Mouse (Mus musculus): ENCODE results near the gene Map2k4. TPM values are rescaled to one million over a fixed set of nuclear protein-coding genes. Genes with fewer than 3 reads are reported as not detected.

The Map2k4 gene
- polyA plus RNA-seq, 1 experiment from 2014 or later, result 38.9 TPM

DNA sequence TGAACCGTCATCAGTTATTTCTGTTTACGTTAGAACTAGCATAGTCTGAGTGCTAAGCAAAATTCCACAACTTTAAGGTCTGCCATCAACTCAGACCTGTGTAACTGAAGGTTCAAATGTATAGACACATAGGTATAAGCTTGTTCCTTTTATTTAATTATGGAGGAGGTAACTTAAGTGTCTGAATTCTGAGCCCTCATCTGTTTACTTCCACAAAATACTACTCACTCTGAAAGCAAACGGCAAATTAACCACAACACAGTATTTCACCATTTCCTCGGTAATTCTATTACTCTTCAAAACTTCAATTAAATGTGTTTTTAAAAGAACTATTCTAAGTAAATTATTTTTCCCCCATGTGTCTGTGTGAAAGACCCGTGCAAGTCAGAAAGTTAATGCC, 10.3 kb downstream of the Map2k4 start:
- Histone ChIP-seq H3K4me3 (ENCODE audit: low read depth, low read length) (no peak overlapping the region), H3K27me3 (replicated peaks; ENCODE audit: control insufficient read depth, insufficient read depth, low read length) (no peaks in the 10 kb centered on the region), H3K9me3 (ENCODE audit: control insufficient read depth) (no peaks in the 10 kb centered on the region), H3K36me3 (ENCODE audit: control insufficient read depth, insufficient read depth) (peaks cover 3% of the 10 kb centered on the region; the same call in 1 of the 2 replicates), H3K4me1 (replicated peaks; ENCODE audit: control insufficient read depth, insufficient read depth, low read length) (peaks cover 13% of the 10 kb centered on the region; the same call in 1 of the 2 replicates), H3K4me2 (replicated peaks; ENCODE audit: low read depth) (no peak overlapping the region), H3K27ac (ENCODE audit: low read depth, low read length) (peak overlapping the region; percentile 84), H3K9ac (ENCODE audit: low read depth, low read length) (no peak overlapping the region)
- 41% methylated on average over 5 of the region's 5 CpGs for WGBS
- TF ChIP-seq CTCF (IDR thresholded peaks at IDR 0.05; ENCODE audit: low read depth), result no peak
- no peak for ATAC-seq

DNA sequence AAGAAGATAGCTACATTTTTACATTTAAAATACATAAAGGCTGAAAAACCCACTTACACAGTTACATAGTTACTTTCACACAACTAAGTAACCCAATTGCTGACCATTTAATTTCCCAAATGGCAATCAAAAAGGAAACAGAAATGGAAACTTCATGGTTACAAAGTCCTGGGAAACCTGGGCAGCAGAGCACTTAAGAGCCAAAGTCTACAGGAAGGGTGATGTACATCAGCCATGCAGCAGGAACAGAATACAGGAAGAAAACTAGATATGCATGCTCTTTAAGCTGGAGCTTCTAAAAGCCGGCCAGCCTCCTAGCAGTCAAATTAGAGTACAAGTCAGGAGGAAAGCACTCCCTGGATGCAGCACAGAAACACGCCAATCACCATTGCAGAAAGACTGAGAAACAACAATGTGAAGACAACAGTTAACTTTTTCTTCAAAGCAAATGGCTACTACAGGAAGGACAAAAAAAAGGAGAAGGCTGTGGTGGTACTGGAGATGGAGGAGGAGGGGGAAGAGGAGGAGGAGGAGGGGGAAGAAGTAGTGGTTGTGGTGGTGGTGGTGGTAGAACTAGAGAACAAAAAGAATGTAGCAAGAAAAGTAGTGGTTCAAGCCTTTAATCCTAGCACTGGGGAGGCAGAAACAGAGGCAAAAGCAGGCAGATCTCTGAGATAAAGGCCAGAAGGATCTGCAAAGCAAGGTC, 11.0 kb downstream of the Map2k4 start:
- H3K4me3 ChIP-seq (ENCODE audit: low read depth, low read length), result no peak overlapping the region
- TF ChIP-seq CTCF (IDR thresholded peaks at IDR 0.05; ENCODE audit: low read depth), result no peak
- ATAC-seq, result peak; percentile 80
- 43% methylated on average over 2 of the region's 2 CpGs for WGBS
- H3K27ac ChIP-seq (ENCODE audit: low read depth, low read length), result peak overlapping the region; percentile 84
- no peaks in the 10 kb centered on the region for H3K9me3 ChIP-seq (ENCODE audit: control insufficient read depth)
- H3K27me3 ChIP-seq (replicated peaks; ENCODE audit: control insufficient read depth, insufficient read depth, low read length), result no peaks in the 10 kb centered on the region
- 0 out of 2 replicates have a peak overlapping the region, but pooled peaks have one; percentile 7 for H3K9ac ChIP-seq (ENCODE audit: low read depth, low read length)
- H3K36me3 ChIP-seq (ENCODE audit: control insufficient read depth, insufficient read depth), result peaks cover 3% of the 10 kb centered on the region; the same call in 1 of the 2 replicates
- H3K4me1 ChIP-seq (replicated peaks; ENCODE audit: control insufficient read depth, insufficient read depth, low read length), result peaks cover 13% of the 10 kb centered on the region; the same call in 1 of the 2 replicates
- peak overlapping the region; percentile 41 for H3K4me2 ChIP-seq (replicated peaks; ENCODE audit: low read depth)

DNA sequence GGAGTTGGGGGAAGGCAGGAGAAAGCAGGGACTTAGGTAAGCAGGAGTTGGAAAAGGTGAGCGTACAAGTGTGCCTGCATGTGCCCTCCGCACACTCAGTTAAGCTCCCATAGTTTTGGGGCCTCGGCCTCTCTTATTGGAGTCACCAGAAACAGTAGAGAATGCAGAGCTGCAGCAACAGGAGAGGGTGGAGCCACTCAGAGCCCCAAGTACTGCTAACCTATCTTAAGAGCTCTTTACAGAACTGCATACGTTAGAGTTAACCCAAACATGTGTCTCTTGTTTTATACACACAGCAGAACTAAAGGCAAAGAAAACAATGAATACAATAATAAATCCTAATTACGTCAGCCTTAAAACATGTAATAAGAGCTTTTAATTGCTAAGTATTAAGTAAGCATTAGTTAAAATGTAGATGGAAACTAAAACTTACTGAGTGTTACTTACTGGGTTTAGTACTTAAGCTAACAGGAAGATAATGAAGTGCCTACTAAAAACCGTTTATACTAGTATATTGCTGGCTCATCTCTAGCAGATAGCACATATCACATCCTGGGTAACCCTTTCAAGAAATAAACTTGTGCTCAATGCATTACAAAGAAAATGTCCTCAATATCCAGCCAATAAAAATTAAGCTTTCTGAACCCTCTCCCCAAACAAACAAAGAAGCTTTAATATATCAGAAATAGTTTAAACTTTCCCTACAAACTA, 14.0 kb downstream of the Map2k4 start:
- ATAC-seq, result no peak
- H3K27ac ChIP-seq (ENCODE audit: low read depth, low read length), result no peak overlapping the region
- WGBS, result 57% methylated on average over 6 of the region's 6 CpGs
- no peak overlapping the region for H3K9ac ChIP-seq (ENCODE audit: low read depth, low read length)
- no peaks in the 10 kb centered on the region for H3K27me3 ChIP-seq (replicated peaks; ENCODE audit: control insufficient read depth, insufficient read depth, low read length)
- H3K9me3 ChIP-seq (ENCODE audit: control insufficient read depth), result no peaks in the 10 kb centered on the region
- H3K4me1 ChIP-seq (replicated peaks; ENCODE audit: control insufficient read depth, insufficient read depth, low read length), result peaks cover 13% of the 10 kb centered on the region; the same call in 1 of the 2 replicates
- no peak for TF ChIP-seq CTCF (IDR thresholded peaks at IDR 0.05; ENCODE audit: low read depth)
- no peaks in the 10 kb centered on the region for H3K36me3 ChIP-seq (ENCODE audit: control insufficient read depth, insufficient read depth)
- H3K4me3 ChIP-seq (ENCODE audit: low read depth, low read length), result no peak overlapping the region
- H3K4me2 ChIP-seq (replicated peaks; ENCODE audit: low read depth), result no peak overlapping the region

DNA sequence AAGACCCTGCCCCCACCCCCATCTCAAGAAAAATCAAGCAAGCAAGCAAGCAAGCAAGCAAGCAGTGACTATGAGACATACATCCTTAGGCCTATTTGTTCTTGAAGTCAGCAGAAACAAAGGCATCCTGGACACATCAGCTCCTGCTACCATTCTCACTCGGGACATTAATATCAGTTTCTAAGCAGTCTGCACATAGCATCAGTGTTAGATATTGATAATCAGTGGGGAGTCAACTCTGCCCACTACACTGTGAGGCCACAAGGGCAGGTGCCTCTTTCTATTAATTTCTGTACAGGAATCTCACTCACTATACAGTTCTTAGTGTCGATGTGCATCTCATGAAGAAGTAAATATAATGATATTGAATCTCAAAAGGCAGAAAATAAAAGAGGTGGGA, 14.6 kb downstream of the Map2k4 start:
- no peak for ATAC-seq
- TF ChIP-seq CTCF (IDR thresholded peaks at IDR 0.05; ENCODE audit: low read depth), result no peak
- H3K27ac ChIP-seq (ENCODE audit: low read depth, low read length), result no peak overlapping the region
- H3K9me3 ChIP-seq (ENCODE audit: control insufficient read depth), result no peaks in the 10 kb centered on the region
- no peaks in the 10 kb centered on the region for H3K36me3 ChIP-seq (ENCODE audit: control insufficient read depth, insufficient read depth)
- 72% methylated on average over 2 of the region's 2 CpGs for WGBS
- no peak overlapping the region for H3K4me2 ChIP-seq (replicated peaks; ENCODE audit: low read depth)
- H3K4me1 ChIP-seq (replicated peaks; ENCODE audit: control insufficient read depth, insufficient read depth, low read length), result peaks cover 13% of the 10 kb centered on the region; the same call in 1 of the 2 replicates
- no peak overlapping the region for H3K9ac ChIP-seq (ENCODE audit: low read depth, low read length)
- H3K27me3 ChIP-seq (replicated peaks; ENCODE audit: control insufficient read depth, insufficient read depth, low read length), result no peaks in the 10 kb centered on the region
- no peak overlapping the region for H3K4me3 ChIP-seq (ENCODE audit: low read depth, low read length)

DNA sequence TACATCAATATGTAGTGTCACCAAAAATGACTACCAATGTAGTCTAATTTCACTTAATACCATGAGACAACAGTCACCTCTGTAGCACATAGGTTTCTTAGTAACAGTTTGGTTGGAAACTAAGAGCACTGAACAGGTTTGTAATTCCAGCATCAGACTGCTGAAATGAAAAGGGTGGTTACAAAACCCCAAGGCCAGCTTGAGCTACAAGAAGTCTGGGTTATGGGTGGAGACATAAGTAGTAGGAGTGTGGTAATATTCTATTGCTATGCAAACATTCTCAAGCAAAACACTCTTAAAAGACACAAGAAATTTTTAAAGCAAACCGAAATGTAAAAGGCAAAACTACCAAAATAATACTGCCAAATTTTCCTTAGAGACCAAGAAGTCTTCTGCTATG, 16.6 kb downstream of the Map2k4 start:
- Histone ChIP-seq H3K9ac (ENCODE audit: low read depth, low read length) (no peak overlapping the region), H3K27ac (ENCODE audit: low read depth, low read length) (no peak overlapping the region), H3K4me3 (ENCODE audit: low read depth, low read length) (no peak overlapping the region), H3K36me3 (ENCODE audit: control insufficient read depth, insufficient read depth) (no peaks in the 10 kb centered on the region), H3K27me3 (replicated peaks; ENCODE audit: control insufficient read depth, insufficient read depth, low read length) (no peaks in the 10 kb centered on the region), H3K4me2 (replicated peaks; ENCODE audit: low read depth) (no peak overlapping the region), H3K9me3 (ENCODE audit: control insufficient read depth) (no peaks in the 10 kb centered on the region), H3K4me1 (replicated peaks; ENCODE audit: control insufficient read depth, insufficient read depth, low read length) (0 out of 2 replicates have a peak, but pooled peaks cover 5% of the 10 kb centered on the region)
- no peak for TF ChIP-seq CTCF (IDR thresholded peaks at IDR 0.05; ENCODE audit: low read depth)
- ATAC-seq, result no peak
- WGBS, result 74% methylated on average over 1 of the region's 1 CpGs

DNA sequence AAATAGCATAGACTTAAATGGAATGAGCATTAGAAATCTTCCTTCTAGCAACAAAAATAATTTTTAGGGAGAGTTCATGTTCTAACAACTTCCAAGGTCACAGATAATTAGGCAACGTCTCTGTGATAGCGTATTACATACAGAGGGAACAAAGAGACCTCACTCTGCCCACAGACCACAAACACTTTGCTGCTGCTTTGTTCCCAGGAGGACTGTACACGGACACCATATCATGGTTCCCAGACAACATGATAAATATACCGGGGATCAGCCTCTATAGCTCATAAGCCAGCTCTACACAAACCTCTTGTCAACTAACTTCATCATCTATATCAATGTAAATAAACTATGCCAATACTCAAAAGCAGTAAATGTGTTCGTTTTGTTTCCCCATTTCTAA, 18.1 kb downstream of the Map2k4 start:
- no peak for TF ChIP-seq CTCF (IDR thresholded peaks at IDR 0.05; ENCODE audit: low read depth)
- H3K27ac ChIP-seq (ENCODE audit: low read depth, low read length), result no peak overlapping the region
- H3K9ac ChIP-seq (ENCODE audit: low read depth, low read length), result no peak overlapping the region
- ATAC-seq, result no peak
- no peaks in the 10 kb centered on the region for H3K27me3 ChIP-seq (replicated peaks; ENCODE audit: control insufficient read depth, insufficient read depth, low read length)
- whole genome bisulfite sequencing, result 59% methylated on average over 5 of the region's 5 CpGs
- no peaks in the 10 kb centered on the region for H3K36me3 ChIP-seq (ENCODE audit: control insufficient read depth, insufficient read depth)
- no peak overlapping the region for H3K4me2 ChIP-seq (replicated peaks; ENCODE audit: low read depth)
- no peaks in the 10 kb centered on the region for H3K4me1 ChIP-seq (replicated peaks; ENCODE audit: control insufficient read depth, insufficient read depth, low read length)
- no peak overlapping the region for H3K4me3 ChIP-seq (ENCODE audit: low read depth, low read length)
- H3K9me3 ChIP-seq (ENCODE audit: control insufficient read depth), result no peaks in the 10 kb centered on the region

Data from intestine, postnatal 0 days (tissue).